Mouse (Mus musculus): Measurements from ENCODE around the gene Timm50. TPM values are rescaled to one million over a fixed set of nuclear protein-coding genes. Genes with fewer than 3 reads are reported as not detected.

Gene Timm50
- total RNA-seq, 2 experiments from 2014 or later, result 6.3 to 9.4 TPM

DNA sequence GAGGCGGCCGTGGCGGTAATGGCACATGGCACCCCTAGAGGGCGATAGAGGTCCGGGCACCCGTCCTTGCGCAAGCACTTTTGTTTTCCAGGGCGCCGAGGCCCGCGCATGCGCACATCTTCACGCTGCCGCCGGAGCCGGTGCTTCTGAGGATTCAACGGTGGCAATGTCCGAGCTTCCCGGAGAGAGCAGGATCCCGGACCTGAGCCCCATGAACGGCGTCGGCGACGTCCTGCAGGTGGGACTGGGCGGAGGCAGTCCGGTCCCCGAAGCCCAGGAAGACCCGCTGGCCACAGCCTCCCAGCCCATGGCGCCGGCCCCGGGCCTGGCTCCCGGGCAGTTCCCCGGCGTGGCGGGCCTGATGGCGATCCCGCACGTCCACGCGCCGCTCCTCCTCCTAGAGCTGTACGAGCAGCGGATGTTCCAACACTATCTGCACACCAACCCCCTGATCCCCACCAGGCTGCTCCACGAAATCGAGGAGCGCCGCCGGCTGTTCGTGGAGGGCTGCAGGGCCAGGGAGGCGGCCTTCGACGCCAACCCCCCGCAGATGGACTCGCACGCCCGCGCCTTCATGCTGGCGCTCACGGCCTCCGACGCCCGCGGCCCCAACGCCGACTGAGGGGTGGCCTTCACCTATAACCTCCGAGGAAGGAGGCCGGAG lies 34.1 kb downstream of the Timm50 start, which contains the start of gene Eid2b:
TSS of gene Eid2b (plus strand) at position 125 of the 664 bp plus-strand sequence.
- ATAC-seq (replicated peaks; ENCODE audit: low FRiP score, poor library complexity, severe bottlenecking), result peak; percentile 95

GRCm38 (mm10) chr7:28277237-28277614 lies 34.6 kb downstream of the Timm50 start:
- ATAC-seq (replicated peaks; ENCODE audit: low FRiP score, poor library complexity, severe bottlenecking), result no peak

- ATAC-seq (replicated peaks; ENCODE audit: low FRiP score, poor library complexity, severe bottlenecking), result no peak
These were observed 40.1 kb downstream of the Timm50 start for GRCm38 (mm10) chr7:28271761-28272160.

DNA sequence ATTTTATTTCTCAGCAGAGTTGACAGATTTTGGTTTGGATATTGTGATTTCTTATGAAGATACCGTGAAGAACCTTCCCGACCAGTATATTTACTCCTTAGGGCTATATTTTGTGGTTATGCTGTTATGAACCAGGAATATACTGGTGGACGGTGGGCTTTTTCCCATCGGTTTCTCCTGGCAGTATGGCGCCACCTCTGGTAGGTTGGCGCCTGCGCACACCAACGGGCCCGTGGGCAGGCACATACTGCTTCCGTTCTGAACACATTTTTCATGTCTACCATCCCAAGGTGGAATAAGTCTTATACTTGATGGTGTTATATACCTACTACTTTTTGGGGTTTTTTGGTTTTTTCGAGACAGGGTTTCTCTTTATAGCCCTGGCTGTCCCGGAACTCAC lies 42.5 kb downstream of the Timm50 start:
- no peak for ATAC-seq (replicated peaks; ENCODE audit: low FRiP score, poor library complexity, severe bottlenecking)

DNA sequence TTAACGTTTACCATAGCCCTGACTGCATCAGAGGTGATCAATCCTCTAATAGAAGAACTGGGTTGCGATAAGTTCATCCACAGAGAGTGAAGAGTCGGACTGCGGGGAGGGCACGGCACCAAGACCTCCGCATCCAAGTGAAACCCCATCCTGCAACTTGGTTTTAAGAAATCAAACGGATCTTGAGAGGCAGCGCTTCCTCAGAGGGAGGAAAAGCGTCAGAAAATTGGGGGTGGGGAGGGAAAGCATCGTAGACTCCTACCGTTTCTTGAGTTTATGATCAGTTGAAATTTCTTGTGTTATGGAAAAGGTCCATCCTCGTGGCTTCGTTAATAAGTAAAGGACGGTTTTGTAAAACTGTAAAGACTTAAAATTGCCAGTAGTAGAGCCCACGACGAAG lies 43.3 kb downstream of the Timm50 start:
- ATAC-seq (replicated peaks; ENCODE audit: low FRiP score, poor library complexity, severe bottlenecking), result no peak

DNA sequence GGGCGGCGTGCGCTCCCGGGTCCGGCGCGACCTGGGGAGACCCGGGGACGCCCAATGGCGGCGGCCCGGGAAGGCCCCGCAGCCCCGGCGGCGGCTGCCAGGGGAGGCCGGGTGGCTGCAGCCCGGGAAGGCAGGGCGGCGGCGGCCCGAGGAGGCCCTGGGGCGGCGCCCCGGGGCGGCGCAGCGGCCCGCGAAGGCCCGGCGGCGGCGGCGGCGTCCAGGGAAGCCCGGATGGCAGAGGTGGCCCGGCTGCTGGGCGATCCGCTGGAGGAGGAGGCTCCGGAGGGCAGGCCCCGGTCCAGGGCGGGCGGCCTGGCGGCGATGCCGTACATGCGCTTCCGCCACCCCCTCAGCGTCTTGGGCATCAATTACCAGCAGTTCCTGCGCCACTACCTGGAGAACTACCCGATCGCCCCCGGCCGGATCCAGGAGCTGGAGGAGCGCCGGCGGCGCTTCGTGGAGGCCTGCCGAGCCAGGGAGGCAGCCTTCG lies 43.8 kb downstream of the Timm50 start:
- no peak for ATAC-seq (replicated peaks; ENCODE audit: low FRiP score, poor library complexity, severe bottlenecking)

DNA sequence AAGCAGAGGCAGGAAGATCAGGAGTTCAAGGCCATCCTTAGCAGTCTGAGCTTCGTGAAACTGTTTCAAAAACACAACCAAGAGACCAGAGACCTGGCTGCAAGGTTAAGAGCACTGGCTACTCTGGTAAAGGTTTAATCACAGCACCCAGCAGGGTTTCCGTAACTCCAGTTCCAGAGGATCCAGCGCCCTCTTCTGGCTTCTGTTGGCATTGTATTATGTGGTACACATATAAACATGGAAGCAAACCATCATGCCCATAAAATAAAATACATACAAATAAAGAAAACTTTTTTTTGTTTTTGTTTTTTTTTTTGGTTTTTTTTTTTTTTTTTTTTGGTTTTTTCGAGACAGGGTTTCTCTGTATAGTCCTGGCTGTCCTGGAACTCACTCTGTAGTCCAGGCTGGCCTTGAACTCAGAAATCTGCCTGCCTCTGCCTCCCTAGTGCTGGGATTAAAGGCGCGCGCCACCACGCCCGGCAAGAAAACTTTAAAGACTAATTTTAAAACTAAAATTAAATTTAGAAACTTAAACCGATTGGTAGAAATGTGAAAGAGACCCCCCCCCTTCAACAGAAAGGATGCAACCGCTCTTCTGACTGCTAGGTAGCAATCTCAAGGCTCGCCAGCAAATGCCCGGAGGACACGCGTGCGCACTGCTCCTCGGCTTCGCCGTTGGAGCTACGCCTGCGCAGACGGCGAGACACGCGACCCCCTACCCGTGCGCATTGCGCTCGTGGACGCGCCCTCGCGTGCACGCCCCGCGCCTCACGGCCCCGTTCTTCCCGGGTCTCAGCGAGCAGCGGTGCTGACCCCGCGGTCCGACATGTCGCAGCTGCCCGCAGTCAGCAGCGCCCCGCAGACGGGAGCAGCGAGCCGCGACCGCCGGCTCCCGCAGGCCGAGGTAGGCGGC lies 44.5 kb downstream of the Timm50 start, which contains the start of gene Eid2:
TSS of gene Eid2 (plus strand) at position 753 of the 913 bp plus-strand sequence.
- ATAC-seq (replicated peaks; ENCODE audit: low FRiP score, poor library complexity, severe bottlenecking), result no peak

GRCm38 (mm10) chr7:28265391-28265790 lies 46.5 kb downstream of the Timm50 start:
- ATAC-seq (replicated peaks; ENCODE audit: low FRiP score, poor library complexity, severe bottlenecking), result no peak

DNA sequence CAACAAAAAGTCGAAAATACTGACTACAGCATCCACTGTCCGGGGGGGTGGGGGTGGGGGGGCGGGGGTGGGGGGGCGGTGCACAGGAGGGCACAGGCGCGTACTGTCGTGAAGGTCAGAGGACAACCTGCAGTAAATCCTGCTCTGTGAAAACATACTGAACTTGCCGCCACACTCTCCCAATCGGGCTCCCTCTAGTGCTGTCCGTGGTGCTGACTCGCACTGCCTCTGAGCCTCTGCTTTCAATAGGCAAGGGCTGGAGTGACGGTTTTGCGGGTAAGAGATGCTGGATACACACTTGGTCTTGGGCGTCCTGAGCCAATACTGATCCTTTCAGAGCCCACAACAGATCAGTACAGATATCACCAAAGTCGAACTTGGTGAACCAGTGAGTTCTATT lies 48.1 kb downstream of the Timm50 start:
- no peak for ATAC-seq (replicated peaks; ENCODE audit: low FRiP score, poor library complexity, severe bottlenecking)

- no peak for ATAC-seq (replicated peaks; ENCODE audit: low FRiP score, poor library complexity, severe bottlenecking)
These were observed 49.0 kb downstream of the Timm50 start for GRCm38 (mm10) chr7:28262861-28263260.

Other genes with a start within 250 kb of the Timm50 start
- gene Fcgbp, start 240.8 kb downstream of the Timm50 start, total RNA-seq (2015; ENCODE audit: low replicate concordance), result not detected in 2 replicates
- gene Fcgbp, start 240.8 kb downstream of the Timm50 start, total RNA-seq (2017; ENCODE audit: low replicate concordance), result not detected in 2 replicates
- not detected in 2 replicates for gene 9530053A07Rik, start 182.6 kb downstream of the Timm50 start, total RNA-seq (2015; ENCODE audit: low replicate concordance)
- gene 9530053A07Rik, start 182.6 kb downstream of the Timm50 start, total RNA-seq (2017; ENCODE audit: low replicate concordance), result 0.28 TPM in 1 of 2 replicates, not detected in the other
- gene Fbl, start 142.4 kb downstream of the Timm50 start, total RNA-seq (2015; ENCODE audit: low replicate concordance), result 12.5 and 30.1 TPM in 2 replicates
- 22.2 and 30.7 TPM in 2 replicates for gene Fbl, start 142.4 kb downstream of the Timm50 start, total RNA-seq (2017; ENCODE audit: low replicate concordance)
- 2.1 and 4.6 TPM in 2 replicates for gene Dyrk1b, start 132.6 kb downstream of the Timm50 start, total RNA-seq (2015; ENCODE audit: low replicate concordance)
- 6.4 and 6.6 TPM in 2 replicates for gene Dyrk1b, start 132.6 kb downstream of the Timm50 start, total RNA-seq (2017; ENCODE audit: low replicate concordance)
- gene Eid2, start 44.2 kb downstream of the Timm50 start, total RNA-seq (2015; ENCODE audit: low replicate concordance), result not detected in 2 replicates
- gene Eid2, start 44.2 kb downstream of the Timm50 start, total RNA-seq (2017; ENCODE audit: low replicate concordance), result 0.34 and 0.42 TPM in 2 replicates
- 0.58 TPM in 1 of 2 replicates, not detected in the other for gene Eid2b, start 34.3 kb downstream of the Timm50 start, total RNA-seq (2015; ENCODE audit: low replicate concordance)
- gene Eid2b, start 34.3 kb downstream of the Timm50 start, total RNA-seq (2017; ENCODE audit: low replicate concordance), result 1.7 and 3.0 TPM in 2 replicates
- gene Selenov, start 20.9 kb downstream of the Timm50 start, total RNA-seq (2015; ENCODE audit: low replicate concordance), result not detected in 2 replicates
- not detected in 2 replicates for gene Selenov, start 20.9 kb downstream of the Timm50 start, total RNA-seq (2017; ENCODE audit: low replicate concordance)
- gene Dll3, start 9.8 kb downstream of the Timm50 start, total RNA-seq (2015; ENCODE audit: low replicate concordance), result not detected in 2 replicates
- gene Dll3, start 9.8 kb downstream of the Timm50 start, total RNA-seq (2017; ENCODE audit: low replicate concordance), result not detected in 2 replicates
- 15.9 and 18.6 TPM in 2 replicates for gene Supt5, start 26.7 kb upstream of the Timm50 start, total RNA-seq (2015; ENCODE audit: low replicate concordance)
- gene Supt5, start 26.7 kb upstream of the Timm50 start, total RNA-seq (2017; ENCODE audit: low replicate concordance), result 21.6 and 24.4 TPM in 2 replicates
- 649 and 667 TPM in 2 replicates for gene Rps16, start 38.6 kb upstream of the Timm50 start, total RNA-seq (2015; ENCODE audit: low replicate concordance)
- 67.6 and 181 TPM in 2 replicates for gene Rps16, start 38.6 kb upstream of the Timm50 start, total RNA-seq (2017; ENCODE audit: low replicate concordance)
- 4.4 and 6.1 TPM in 2 replicates for gene Plekhg2, start 60.5 kb upstream of the Timm50 start, total RNA-seq (2015; ENCODE audit: low replicate concordance)
- 0.98 and 4.1 TPM in 2 replicates for gene Plekhg2, start 60.5 kb upstream of the Timm50 start, total RNA-seq (2017; ENCODE audit: low replicate concordance)
- 47.0 and 53.2 TPM in 2 replicates for gene Zfp36, start 68.2 kb upstream of the Timm50 start, total RNA-seq (2015; ENCODE audit: low replicate concordance)
- 7.7 and 15.1 TPM in 2 replicates for gene Zfp36, start 68.2 kb upstream of the Timm50 start, total RNA-seq (2017; ENCODE audit: low replicate concordance)
- 6.3 and 9.0 TPM in 2 replicates for gene Med29, start 80.6 kb upstream of the Timm50 start, total RNA-seq (2015; ENCODE audit: low replicate concordance)
- gene Med29, start 80.6 kb upstream of the Timm50 start, total RNA-seq (2017; ENCODE audit: low replicate concordance), result 3.4 TPM in 1 of 2 replicates, not detected in the other
- gene Paf1, start 80.9 kb upstream of the Timm50 start, total RNA-seq (2015; ENCODE audit: low replicate concordance), result 26.1 and 32.9 TPM in 2 replicates
- 16.7 and 24.7 TPM in 2 replicates for gene Paf1, start 80.9 kb upstream of the Timm50 start, total RNA-seq (2017; ENCODE audit: low replicate concordance)
- gene Gmfg, start 125.4 kb upstream of the Timm50 start, total RNA-seq (2015; ENCODE audit: low replicate concordance), result 69.4 and 105 TPM in 2 replicates
- 115 and 118 TPM in 2 replicates for gene Gmfg, start 125.4 kb upstream of the Timm50 start, total RNA-seq (2017; ENCODE audit: low replicate concordance)
- 6.9 TPM in 1 of 2 replicates, not detected in the other for gene Lrfn1, start 139.9 kb upstream of the Timm50 start, total RNA-seq (2015; ENCODE audit: low replicate concordance)
- gene Lrfn1, start 139.9 kb upstream of the Timm50 start, total RNA-seq (2017; ENCODE audit: low replicate concordance), result not detected in 2 replicates
- gene Ifnl2, start 198.4 kb upstream of the Timm50 start, total RNA-seq (2015; ENCODE audit: low replicate concordance), result not detected in 2 replicates
- not detected in 2 replicates for gene Ifnl2, start 198.4 kb upstream of the Timm50 start, total RNA-seq (2017; ENCODE audit: low replicate concordance)
- not detected in 2 replicates for gene Ifnl3, start 210.8 kb upstream of the Timm50 start, total RNA-seq (2015; ENCODE audit: low replicate concordance)
- not detected in 2 replicates for gene Ifnl3, start 210.8 kb upstream of the Timm50 start, total RNA-seq (2017; ENCODE audit: low replicate concordance)
- not detected in 2 replicates for gene Sycn, start 228.8 kb upstream of the Timm50 start, total RNA-seq (2015; ENCODE audit: low replicate concordance)
- not detected in 2 replicates for gene Sycn, start 228.8 kb upstream of the Timm50 start, total RNA-seq (2017; ENCODE audit: low replicate concordance)
- gene Nccrp1, start 235.2 kb upstream of the Timm50 start, total RNA-seq (2015; ENCODE audit: low replicate concordance), result 0.84 TPM in 1 of 2 replicates, not detected in the other
- gene Nccrp1, start 235.2 kb upstream of the Timm50 start, total RNA-seq (2017; ENCODE audit: low replicate concordance), result not detected in 2 replicates

Data from erythroblast, adult 5-6 weeks (primary cell).